Mouse (Mus musculus) C2C12 (cell line): ENCODE results near the gene Tpm1. TPM values are rescaled to one million over a fixed set of nuclear protein-coding genes. Genes with fewer than 3 reads are reported as not detected.

Experiments used
- H3K27me3 ChIP-seq: one replicate; pipeline ENCODE4 v1.6.1; 2011; ENCODE audit not compliant: control insufficient read depth, insufficient read depth, insufficient read length
- H3K36me3 ChIP-seq: one replicate; pipeline ENCODE4 v1.6.1; 2011; ENCODE audit not compliant: control insufficient read depth, insufficient read depth
- H3K4me3 ChIP-seq: one replicate; pipeline ENCODE4 v1.5.1; 2011; ENCODE audit warnings: mild to moderate bottlenecking, control low read depth; ENCODE audit not compliant: poor library complexity, insufficient read depth, severe bottlenecking
- H3K79me2 ChIP-seq: one replicate; pipeline ENCODE4 v1.6.1; 2011; ENCODE audit not compliant: control insufficient read depth, insufficient read depth
- H3K79me3 ChIP-seq: one replicate; pipeline ENCODE4 v1.6.1; 2011; ENCODE audit warnings: low read depth, control low read depth
- H3ac ChIP-seq: one replicate; pipeline ENCODE3; 2011; ENCODE audit warnings: low read depth; ENCODE audit not compliant: control insufficient read depth, insufficient read length
- CEBPB ChIP-seq: IDR thresholded peaks from one replicate; pipeline ENCODE4 v1.6.1; 2011; ENCODE audit warnings: low read depth, mild to moderate bottlenecking, control low read depth, moderate library complexity
- CTCF ChIP-seq: IDR thresholded peaks from one replicate; pipeline ENCODE4 v1.5.1; 2011; ENCODE audit not compliant: control insufficient read depth, insufficient read depth, insufficient read length
- FOSL1 ChIP-seq: IDR thresholded peaks from one replicate; pipeline ENCODE4 v1.8.0; 2011; ENCODE audit warnings: mild to moderate bottlenecking, low read length; ENCODE audit not compliant: poor library complexity, insufficient read depth, severe bottlenecking
- MAX ChIP-seq: IDR thresholded peaks from one replicate; pipeline ENCODE4 v1.6.1; 2011; ENCODE audit warnings: mild to moderate bottlenecking, control low read depth
- MYOD1 ChIP-seq: IDR thresholded peaks from one replicate; pipeline ENCODE4 v1.6.1; 2011; ENCODE audit warnings: low read depth; ENCODE audit not compliant: control insufficient read depth, insufficient read length
- MYOG ChIP-seq: IDR thresholded peaks from one replicate; pipeline ENCODE4 v1.6.1; 2011; ENCODE audit not compliant: control insufficient read depth, insufficient read length; ENCODE audit errors: extremely low read depth
- USF1 ChIP-seq: IDR thresholded peaks from one replicate; pipeline ENCODE4 v1.6.1; 2011; ENCODE audit warnings: low read depth, mild to moderate bottlenecking, control low read depth, moderate library complexity
- polyA plus RNA-seq: library from polyadenylated mRNA; unstranded; fragments of >200 nt; fragmentation: generic; extraction: Trizol; gene quantifications from one replicate; pipeline ENCODE4 v1.2.1, GENCODE M21; 2012; ENCODE audit warnings: missing spikeins

Gene Tpm1
- polyA plus RNA-seq, 1 experiment = 1,080 TPM

DNA sequence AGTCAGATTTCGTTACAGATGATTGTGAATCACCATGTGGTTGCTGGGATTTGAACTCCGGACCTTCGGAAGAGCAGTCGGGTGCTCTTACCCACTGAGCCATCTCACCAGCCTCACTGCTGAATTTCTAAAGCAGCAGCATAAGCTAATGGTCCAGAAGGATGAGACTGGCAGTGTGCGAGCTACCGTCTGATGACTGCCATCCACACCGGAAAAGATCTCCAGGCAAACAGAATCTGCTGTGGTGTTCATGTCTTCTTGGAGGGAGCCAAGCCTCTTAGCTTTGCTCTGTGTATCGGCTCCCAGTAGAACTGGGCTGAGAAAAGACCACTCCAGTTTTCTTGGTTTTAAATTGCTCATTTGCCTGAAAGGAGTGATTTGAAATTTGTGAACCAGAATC lies 49.5 kb downstream of the Tpm1 start:
- TF ChIP-seq MYOG (no peak), MYOD1 (no peak), CEBPB (no peak), MAX (no peak), USF1 (no peak), FOSL1 (no peak), CTCF (no peak)
- H3K4me3 ChIP-seq = no peak overlapping the region
- no peaks in the 10 kb centered on the region for H3K27me3 ChIP-seq

DNA sequence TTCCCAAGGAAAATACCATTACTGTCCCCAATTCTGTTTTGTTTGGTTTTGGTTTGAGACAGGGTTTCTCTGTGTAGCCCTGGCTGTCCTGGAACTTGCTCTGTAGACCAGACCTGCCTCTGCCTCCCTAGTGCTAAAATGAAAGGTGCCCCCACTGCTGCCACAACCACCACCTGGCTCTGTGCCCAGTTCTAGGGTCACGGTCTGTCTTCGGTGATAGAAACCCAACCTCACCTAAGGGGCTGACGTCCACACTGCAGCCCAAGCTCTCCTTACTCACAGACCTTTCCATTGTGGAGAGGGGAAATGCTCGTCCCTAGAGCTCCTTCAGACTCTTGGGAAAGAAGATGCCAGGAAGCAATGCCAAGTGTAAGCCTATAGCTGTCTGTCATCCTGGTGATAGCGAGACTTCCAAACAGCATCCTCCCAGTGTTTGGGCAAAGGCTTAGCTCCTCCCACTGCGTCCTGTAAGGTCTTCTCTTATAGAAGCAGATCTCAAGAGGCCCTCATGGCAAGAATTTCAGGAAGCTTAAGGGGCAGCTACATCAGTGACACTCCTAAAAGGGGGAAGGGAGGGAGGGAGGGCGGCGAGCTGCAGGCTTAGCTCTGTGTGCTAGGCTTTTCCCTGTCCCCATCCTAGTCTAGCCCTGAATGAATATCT lies 57.3 kb downstream of the Tpm1 start:
- Histone ChIP-seq H3K4me3 (no peak overlapping the region), H3ac (no peak overlapping the region), H3K36me3 (no peaks in the 10 kb centered on the region), H3K79me3 (no peaks in the 10 kb centered on the region), H3K27me3 (no peaks in the 10 kb centered on the region), H3K79me2 (no peaks in the 10 kb centered on the region)
- no peak for TF ChIP-seq FOSL1
- no peak for TF ChIP-seq MAX
- no peak for TF ChIP-seq CEBPB
- TF ChIP-seq MYOG = no peak
- no peak for TF ChIP-seq MYOD1
- no peak for TF ChIP-seq CTCF
- no peak for TF ChIP-seq USF1

More for the DNA sequence above, 49.5 kb downstream of the Tpm1 start:
- Histone ChIP-seq H3K79me2 (no peaks in the 10 kb centered on the region), H3K36me3 (no peaks in the 10 kb centered on the region), H3ac (no peak overlapping the region), H3K79me3 (no peaks in the 10 kb centered on the region)

DNA sequence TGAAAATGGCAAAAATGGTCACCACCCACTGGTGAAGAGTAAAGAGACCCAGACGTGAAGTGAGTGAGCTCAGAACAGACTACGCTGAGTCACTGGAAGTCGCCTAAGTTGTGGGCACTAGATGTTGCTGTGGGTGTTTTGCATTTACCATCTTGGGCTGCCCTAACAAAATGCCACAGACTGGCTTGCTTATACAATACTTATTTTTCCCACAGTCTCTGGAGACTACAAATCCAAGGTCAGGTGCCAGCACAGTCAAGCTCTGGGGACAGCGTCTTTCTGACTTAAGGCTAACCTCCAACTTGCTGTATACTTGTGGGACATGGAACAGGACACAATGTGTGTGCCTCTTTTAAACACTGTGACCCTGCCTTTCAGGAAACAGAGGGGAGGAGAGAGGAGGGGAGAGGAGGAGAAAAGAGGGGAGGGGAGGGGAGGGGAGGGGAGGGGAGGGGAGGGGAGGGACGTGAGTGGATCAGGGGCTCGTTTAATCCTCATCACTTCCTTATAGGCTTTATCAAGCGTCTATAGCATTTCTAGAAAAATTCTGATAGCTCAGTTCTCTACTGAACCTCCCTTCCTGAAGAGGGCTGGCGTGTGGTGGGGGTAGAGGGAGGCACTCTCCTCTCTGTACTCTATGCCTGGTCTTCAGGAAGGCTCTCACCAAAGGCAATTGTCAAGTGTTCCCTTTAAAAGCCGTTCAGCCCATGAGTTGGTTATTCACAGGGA lies 58.0 kb downstream of the Tpm1 start:
- Histone ChIP-seq H3K4me3 (no peak overlapping the region), H3K79me3 (no peaks in the 10 kb centered on the region), H3K36me3 (no peaks in the 10 kb centered on the region), H3K79me2 (no peaks in the 10 kb centered on the region), H3K27me3 (no peaks in the 10 kb centered on the region), H3ac (no peak overlapping the region)
- TF ChIP-seq FOSL1 (no peak), USF1 (peak; percentile 19), MAX (peak; percentile 37), MYOD1 (peak; percentile 8), CTCF (no peak)

DNA sequence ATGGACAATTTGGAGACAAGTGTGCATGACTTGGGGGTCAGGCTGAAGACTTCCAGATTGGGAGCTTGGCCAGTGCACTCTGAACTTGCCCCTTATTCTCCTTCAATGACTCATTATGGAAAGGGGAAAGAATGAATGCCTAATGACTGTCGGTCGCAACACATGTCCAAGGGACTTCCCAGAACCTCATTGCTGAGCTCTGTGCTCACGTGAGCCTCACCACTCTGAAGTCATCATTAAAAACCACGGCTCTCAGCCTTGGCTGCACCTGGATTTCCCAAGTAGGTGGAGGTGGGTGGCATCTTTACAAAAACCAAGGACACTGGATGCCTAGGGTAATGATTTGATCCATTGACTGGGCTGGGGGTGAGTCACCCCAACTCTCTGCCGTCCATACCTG lies 59.2 kb downstream of the Tpm1 start:
- H3K36me3 ChIP-seq = no peaks in the 10 kb centered on the region
- H3K27me3 ChIP-seq = no peaks in the 10 kb centered on the region
- H3K79me3 ChIP-seq = no peaks in the 10 kb centered on the region
- no peak for TF ChIP-seq CEBPB
- peak; percentile 58 for TF ChIP-seq MYOD1
- peak; percentile 93 for TF ChIP-seq USF1
- peak; percentile 15 for TF ChIP-seq FOSL1
- H3K4me3 ChIP-seq = no peak overlapping the region
- no peak overlapping the region for H3ac ChIP-seq
- no peaks in the 10 kb centered on the region for H3K79me2 ChIP-seq

DNA sequence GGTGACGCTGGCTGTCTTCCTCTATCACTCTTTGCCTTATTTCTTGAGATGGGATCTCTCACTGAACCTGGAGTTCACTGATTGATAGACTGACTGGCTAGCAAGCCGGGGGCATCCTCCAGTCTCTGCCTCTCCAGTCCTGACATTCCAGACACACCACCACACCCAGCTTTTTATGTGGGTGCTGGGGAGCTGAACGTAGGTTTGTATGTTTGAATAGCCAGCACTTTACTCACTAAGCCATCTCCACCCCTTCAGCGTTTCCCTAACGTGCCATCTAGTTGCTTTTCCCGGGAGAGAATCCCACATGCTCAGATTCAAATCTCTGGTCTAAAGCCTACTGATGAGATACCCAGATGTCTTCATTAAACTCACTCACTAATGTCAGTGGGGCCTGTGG lies 59.6 kb downstream of the Tpm1 start:
- no peaks in the 10 kb centered on the region for H3K36me3 ChIP-seq
- TF ChIP-seq USF1 = no peak
- no peak for TF ChIP-seq MYOG
- TF ChIP-seq CEBPB = no peak
- no peak for TF ChIP-seq MYOD1
- no peak for TF ChIP-seq FOSL1
- TF ChIP-seq MAX = no peak
- no peak for TF ChIP-seq CTCF
- H3K27me3 ChIP-seq = no peaks in the 10 kb centered on the region
- H3ac ChIP-seq = peak overlapping the region; percentile 24
- H3K4me3 ChIP-seq = no peak overlapping the region
- H3K79me2 ChIP-seq = no peaks in the 10 kb centered on the region
- no peaks in the 10 kb centered on the region for H3K79me3 ChIP-seq

DNA sequence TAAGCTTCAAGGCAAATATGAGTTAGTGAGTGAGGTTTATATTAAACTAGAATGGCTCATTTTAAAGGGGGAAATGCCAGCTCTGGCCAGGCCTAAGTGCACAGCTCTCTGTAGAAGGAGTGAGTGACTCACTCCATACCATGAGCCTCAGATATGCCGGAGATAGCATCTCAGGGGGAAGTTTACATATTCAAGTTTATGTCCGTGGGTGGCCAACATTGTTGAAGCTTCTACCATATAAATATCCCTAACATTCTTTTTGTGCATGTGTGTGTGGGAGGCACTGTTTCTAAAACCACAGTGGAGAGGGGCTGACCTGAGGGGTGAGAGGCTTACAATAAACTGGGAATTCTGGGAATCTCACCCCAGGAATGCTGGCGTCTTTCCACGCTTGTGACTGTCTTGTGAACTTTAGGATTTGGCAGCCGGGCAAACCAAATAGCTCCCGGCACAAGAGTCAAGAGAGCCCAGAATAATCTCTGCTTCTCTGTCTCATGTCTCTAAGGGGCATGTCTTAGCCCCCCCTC lies 60.3 kb downstream of the Tpm1 start:
- no peak overlapping the region for H3ac ChIP-seq

More for the DNA sequence above, 60.3 kb downstream of the Tpm1 start:
- Histone ChIP-seq H3K27me3 (no peaks in the 10 kb centered on the region), H3K36me3 (no peaks in the 10 kb centered on the region), H3K79me3 (no peaks in the 10 kb centered on the region), H3K4me3 (no peak overlapping the region), H3K79me2 (no peaks in the 10 kb centered on the region)
- no peak for TF ChIP-seq MYOG
- TF ChIP-seq CEBPB = no peak
- TF ChIP-seq CTCF = no peak
- peak; percentile 27 for TF ChIP-seq MAX
- TF ChIP-seq USF1 = peak; percentile 23
- TF ChIP-seq MYOD1 = no peak
- TF ChIP-seq FOSL1 = peak; percentile 5
